Mouse (Mus musculus) heart, postnatal 0 days (tissue): ENCODE measurements around the gene Grin1.
"Not testable (repeated sequence)": the region's sequence is repeated elsewhere in the genome, so short reads cannot be mapped to it uniquely, and the experiment has no call there.

Experiments
- CTCF ChIP-seq: IDR thresholded peaks from 2 replicates; pipeline ENCODE4 v1.5.1; 2016; ENCODE audit warnings: antibody characterized with exemption, control low read depth, low read depth
- EP300 ChIP-seq: IDR thresholded peaks from 2 replicates; pipeline ENCODE4 v1.6.1; 2016; ENCODE audit warnings: antibody characterized with exemption, low read depth

GRCm38 (mm10) chr2:25257250-25257649 is 61.7 kb downstream of the Grin1 start:
- TF ChIP-seq CTCF, EP300: not testable (repeated sequence)
